Mouse (Mus musculus): ENCODE results near the gene Nfic.

Nfic gene

DNA sequence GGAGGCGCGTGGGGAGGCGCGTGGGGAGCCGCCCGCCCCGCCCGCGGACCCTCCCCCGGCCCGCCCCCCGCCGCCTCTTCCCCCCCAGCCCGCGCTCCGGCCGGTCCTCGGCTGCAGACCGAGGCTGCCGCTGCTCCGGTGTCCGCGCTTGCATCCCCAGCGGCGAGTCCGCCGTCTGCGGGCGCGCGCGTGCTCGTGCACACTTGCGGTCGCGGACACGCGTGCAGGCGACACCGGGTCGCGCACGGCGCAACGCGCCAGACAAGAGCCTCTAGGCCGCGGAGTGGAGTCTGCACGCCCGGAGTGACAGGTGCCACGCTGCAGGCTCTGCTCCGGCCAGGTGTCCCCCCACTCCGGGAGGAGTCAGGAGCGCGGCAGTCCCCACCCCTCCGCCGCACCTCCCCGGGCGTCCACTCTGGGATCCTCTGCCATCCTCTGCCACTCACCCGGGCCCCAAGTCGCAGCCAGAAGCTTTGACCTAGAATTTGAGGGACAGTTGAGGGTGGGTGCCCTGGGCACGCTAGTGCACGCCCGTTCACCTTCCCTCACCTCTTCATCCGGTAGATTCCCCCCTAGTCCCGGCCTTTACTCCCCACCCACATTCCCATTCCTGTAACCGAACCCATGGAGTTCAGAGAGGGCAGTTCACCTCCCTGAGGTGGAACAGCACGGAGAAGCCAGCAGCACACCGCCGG, 24.5 kb downstream of the Nfic start:
- DNase-seq (ENCODE audit: extremely low spot score, low read depth, low spot score), result no peak

DNA sequence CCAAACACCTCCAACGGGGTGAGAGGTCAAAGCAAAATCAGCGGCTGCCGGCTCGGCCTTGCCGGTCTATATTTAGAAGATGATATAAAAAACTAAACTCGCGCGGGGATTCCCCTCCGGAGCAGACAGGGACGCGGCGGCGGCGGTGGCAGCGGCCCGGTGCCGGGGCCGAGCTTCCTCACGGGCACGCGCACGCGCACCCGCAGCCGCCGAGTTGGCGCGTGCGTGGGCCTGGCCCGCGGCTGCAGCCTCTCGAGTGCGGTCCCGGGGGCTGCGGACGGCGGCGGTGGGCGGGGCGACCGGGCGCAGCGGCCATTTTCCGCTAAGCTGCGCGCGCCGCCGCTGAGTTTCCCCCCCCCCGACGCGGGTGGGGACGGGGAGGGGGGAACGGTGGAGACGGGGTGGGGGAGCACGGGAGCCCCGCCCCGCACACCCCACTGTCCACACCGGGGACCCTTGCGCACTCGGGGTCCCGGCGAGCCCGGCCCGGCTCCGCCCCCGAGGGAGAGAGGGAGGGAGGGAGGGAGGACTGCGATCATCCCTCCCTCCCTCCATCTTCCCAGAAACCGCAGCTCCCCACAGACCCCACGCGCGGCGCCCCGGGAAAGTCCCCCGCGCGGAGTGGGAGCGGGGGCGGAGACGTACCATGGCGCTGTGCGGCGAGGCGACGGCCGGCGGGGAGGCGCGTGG, 25.1 kb downstream of the Nfic start:
- DNase-seq (ENCODE audit: extremely low spot score, low read depth, low spot score), result no peak

DNA sequence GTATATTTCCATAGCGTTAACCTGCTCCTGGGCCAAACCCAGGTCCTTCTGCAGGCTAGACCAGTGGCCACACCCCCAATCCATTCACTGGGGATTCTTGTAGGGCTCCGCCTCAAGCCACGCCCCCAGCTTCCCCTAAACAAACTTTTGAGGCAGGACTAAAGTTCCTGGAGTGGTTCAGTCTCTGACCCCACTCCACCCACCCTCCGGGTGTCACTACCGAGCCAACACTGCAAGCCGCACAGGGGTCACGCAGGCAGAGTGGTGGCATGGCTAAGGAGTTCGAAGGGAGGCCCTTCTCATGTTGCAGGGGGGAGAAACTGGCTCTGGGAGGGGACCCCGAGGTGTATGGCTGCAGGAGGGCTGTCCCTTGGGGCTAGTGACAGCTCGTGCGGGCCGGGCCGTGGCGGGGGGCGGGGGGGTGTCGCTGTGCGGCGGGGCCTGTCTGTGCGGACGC, 25.8 kb downstream of the Nfic start:
- no peak for DNase-seq (ENCODE audit: extremely low spot score, low read depth, low spot score)

DNA sequence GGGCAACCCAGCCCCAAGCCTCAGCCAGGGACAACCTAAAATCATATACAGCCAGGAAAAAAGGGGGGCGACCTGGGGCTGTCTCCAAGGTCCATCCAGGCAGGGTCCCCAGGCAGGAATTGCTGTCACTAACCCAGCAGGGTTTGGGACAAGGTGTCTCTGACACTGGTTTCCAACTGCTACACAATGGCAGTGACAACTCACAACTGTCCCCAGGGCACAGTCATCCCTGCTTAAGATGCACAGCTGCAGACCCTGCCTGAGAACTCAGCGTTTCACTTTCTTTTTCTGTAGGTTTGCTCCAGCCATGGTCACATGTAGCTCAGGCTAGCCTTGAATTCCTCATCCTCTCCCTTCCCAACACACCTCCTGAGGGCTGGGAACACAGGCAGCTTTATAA, 26.3 kb downstream of the Nfic start:
- no peak for DNase-seq (ENCODE audit: extremely low spot score, low read depth, low spot score)

DNA sequence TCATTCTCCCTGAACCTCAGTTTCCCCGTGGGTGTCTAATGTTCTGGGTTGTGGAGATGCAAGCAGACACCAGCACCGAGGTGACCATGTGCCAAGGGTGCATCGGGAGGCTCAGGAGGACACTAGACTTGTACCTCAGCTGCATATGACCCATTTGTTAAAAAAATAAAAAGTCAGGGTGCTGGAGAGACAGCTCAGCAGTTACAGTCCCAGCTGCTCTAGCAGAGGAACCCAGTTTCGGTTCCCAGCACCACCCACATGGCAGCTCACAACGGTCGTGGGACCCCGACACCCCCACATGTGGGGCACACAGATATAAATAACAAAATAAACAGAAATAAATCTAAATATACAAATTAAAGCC, 26.9 kb downstream of the Nfic start:
- DNase-seq (ENCODE audit: extremely low spot score, low read depth, low spot score), result no peak

DNA sequence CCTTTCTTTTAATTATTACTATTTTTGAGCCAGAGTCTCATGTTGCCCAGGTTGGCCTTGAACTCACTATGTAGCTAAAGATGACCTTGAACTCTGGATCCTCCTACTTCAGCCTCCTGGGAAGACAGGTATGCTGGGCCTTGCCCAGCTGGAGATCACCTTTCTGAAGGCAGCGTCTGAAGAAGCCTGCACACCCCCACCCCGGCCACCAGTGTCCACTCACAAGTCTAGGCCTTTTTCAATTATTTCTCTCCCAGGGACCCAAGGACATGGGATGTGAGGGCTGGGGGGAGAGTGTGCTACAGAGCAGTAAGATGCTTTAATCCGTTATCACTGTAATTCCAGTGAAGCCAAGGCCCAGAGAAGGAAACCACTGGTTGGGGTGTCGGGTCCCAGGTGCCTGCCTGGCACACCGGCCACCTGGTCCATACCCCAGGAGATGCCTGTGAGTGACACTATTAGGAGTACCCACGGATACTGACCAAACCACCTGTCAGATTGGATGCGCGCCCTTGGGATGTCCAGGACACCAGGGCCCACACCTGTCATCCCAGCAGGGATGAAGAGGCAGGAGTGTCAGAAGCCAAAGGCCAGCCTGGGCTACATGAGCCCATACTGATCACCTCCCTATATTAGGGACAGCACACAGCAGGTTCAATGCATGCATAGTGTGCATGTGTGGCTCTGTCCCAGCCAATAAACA, 27.5 kb downstream of the Nfic start:
- no peak for DNase-seq (ENCODE audit: extremely low spot score, low read depth, low spot score)

DNA sequence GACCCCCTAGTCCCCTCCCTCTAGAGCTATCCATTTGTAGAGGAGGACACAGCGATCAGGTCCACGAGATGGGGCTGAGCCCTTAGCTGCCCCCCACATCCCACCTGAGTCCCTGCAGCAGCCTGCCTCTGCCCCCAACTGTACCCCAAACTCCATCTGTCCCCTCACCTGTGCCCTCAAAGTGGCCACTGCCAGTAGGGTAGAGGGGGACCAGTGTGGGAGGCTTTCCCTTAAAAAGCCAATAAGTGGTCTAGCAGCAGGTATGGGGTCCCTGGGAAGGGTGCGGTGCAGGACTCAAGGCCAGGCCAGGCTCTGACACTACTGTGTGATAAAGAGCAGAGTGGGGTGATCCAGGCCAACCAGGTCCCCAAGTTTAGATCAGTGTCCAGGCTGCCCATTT, 28.1 kb downstream of the Nfic start:
- no peak for DNase-seq (ENCODE audit: extremely low spot score, low read depth, low spot score)

DNA sequence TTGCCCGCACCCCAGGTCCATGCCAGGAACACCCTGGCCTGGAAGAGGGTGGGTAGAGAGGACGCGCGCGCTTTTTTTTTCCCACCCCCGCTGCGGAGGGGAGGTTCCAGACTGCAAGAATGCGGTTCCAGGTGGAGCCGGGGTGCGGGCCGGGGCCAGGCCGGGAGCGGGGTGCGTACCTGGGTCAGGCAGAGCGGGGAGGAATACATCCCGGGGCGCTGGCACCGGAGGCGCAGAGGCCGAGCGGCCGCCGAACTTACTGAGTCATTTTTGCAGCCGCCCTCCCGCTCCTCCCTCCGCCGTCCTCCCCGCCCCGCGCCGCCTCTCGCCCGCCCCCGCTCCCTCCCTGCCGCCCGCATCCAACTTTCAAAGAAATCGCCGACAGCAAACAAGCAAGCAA, 28.5 kb downstream of the Nfic start:
- no peak for DNase-seq (ENCODE audit: extremely low spot score, low read depth, low spot score)

DNA sequence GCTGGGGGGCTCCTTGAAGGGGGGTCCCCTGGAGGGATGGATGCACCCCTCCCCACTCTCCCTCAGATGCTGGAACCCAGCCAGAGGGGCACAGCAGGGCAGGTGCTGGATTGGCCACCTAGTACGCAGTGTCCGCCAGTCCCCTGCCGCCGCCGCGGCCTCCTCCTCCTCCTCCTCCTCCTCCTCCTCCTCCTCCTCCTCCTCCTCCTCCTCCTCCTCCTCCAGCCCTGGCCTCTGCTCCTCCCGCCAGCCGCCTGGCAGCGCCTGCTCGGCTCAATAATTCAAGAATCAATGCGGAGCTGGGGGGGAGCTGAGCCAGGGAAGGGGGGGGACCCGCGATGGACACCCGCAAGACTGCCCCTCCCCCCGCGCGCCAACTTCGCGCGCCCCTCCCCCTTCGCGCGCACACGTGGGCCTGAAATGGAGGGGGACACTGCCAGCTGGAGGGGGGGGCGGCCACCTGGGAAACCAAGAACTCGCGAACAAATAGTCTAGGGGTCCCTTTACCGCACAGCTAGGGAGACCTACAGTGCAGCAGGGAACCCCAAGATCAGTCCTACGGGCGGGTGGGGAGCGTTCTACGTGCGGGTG, 29.3 kb downstream of the Nfic start:
- no peak for DNase-seq (ENCODE audit: extremely low spot score, low read depth, low spot score)

DNA sequence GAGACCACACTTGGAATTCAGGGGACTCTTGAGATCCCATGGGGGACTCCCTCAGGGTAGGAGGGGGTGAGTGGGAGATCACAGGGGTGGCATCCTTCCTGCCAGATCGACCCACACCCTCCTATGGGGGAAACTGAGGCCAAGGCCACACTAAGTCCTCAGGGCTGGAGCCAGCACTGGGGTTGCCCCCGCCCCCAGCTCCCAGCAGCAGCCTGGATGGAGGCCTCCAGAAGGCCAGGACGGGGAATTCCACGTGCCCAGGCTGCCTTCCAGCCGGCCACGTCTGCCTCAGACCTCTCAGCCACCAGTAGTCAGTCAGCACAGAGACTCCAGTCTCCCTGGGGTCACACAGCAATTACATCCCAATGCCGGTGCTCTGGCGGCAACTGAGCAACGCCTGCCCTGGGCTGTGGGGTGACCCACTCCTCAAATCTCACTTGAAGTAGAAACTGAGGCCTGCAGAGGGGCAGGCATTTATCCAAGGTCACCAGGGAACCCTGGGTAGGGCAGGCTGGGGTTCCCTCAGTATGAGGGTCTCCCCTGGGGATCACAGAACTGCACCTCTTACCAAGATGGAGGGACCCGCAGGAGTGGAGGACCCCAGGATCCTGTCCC, 30.1 kb downstream of the Nfic start:
- DNase-seq (ENCODE audit: extremely low spot score, low read depth, low spot score), result no peak

DNA sequence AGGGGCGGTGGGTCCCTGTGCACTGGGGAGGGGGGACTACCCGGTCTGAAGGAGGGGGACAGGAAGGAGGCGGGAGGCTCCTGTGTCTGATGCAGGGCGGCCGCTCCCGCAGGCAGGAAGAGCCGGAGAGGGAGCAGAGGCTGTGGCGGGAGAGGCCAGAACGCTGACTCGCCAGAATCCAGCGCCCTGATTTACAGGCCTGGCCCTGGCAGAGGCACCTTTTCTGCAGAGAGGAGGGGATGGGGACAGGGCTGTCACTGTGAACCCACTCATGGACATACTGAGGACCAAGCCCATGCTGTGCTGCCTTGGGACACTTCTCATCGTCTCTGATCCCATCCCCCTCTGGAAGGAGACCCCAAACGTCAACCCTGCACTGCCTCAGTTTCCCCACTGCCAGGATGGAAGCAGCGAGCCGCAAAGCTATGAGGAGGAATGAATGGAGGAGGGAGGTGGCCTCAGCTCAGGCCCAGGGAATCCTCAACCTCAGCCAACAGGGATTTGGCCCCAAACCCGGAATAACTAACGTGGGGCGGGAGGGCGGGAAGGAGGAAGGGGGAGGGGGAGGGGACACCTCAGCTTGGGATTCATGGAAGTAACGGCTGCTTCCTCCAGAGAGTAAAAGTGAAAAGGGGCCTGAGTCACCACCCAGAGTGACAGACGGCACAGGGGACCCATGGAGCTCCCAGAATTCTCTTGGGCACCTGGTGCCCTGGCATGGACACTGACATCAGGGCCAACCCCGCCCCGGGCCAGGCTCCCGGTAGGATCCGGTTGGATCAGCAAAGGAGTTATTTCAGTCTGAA, 31.0 kb downstream of the Nfic start:
- no peak for DNase-seq (ENCODE audit: extremely low spot score, low read depth, low spot score)

DNA sequence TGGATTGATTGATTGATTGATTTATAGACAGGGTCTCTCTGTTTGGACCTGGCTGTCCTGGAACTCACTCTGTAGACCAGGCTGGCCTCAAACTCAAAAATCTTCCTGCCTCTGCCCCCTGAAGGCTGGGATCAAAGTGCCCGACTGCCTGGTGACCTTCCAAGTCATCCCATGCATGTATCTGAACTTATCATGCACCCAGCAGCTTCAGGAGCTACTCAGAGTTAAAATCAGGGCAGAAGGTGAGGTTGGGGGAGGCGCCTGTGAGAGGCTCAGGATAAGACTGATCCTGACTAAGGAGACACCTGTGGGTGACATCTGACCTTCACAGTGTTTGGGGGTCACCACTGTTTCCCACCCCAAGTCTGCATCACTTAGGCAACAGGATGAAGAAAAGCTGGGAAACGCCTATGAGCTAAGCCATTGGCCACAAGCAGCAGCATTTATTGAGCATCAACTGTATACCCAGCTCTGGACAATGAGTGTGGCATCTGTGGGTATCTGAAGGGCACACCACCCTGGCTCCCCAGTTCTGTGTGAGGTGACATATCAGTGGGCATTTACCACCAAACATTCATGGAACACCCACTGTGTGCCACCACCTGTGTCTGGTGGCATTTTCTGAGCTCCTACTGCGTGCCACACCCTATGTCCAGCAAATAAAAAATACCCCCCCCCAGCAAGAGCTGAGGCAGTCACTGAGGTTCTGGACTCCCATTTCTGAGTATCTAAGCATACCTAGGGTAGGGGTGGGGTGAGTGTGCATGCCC, 31.8 kb downstream of the Nfic start:
- no peak for DNase-seq (ENCODE audit: extremely low spot score, low read depth, low spot score)

DNA sequence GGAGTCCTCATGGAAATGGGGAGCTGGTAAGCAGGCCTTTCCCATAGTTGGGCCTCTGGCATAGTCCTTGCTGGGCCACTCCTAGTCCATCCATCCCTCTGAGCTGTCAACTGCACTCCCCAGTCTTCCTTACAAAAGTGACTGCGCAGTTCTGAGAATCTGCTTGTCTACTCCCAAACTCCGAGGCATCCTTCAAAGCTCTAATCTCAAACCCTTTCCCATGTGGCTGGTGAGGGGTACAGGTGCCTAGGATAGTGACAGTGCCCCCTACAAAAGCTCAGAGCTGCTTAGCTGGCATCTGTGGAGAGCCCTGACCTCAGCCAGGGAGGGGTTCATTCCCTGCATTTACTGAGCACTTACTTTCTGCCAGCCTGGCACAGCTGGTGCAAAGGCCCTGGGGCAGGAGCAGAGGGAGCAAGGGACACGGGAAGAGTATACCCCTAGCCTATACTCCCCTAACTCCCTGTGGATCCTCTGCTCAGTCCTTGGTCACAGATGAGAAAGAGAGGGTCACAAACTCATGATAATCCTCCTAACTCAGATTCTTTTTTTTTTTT, 32.7 kb downstream of the Nfic start:
- no peak for DNase-seq (ENCODE audit: extremely low spot score, low read depth, low spot score)

DNA sequence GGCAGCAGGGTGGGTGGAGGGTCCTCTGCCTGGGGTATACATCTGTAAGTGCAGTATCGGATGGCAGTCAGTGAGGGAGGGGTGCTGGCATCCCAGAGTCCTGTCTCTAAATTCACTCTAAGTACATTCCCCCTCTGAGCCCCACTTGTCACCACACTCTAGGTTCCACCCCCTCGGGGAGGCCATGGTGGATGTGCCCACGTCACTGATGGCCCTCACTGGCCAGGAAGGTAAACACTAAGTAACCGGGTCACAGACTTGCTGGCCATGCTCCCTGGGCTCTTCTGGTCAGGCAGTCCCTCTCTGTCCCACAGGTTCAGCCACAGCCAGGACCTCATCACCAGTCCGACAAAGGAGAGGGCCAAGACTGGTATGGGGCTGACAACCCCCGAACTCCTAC, 33.2 kb downstream of the Nfic start:
- DNase-seq (ENCODE audit: extremely low spot score, low read depth, low spot score), result no peak

DNA sequence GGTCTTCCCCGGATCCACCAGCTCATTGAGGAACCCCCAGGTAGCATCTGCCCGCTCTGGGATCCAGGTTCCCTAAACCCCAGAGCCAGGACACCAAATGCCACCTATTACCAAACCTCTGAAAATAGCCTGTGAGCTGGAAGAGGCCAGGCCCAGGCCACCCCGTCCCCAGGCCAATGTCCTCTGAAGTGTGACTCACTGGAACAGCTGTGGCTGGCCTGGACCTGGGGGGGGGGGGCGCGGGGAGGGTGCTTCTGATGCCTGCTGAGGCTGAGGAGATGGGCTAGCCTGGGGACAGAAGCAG, 33.7 kb downstream of the Nfic start:
- DNase-seq (ENCODE audit: extremely low spot score, low read depth, low spot score), result no peak

DNA sequence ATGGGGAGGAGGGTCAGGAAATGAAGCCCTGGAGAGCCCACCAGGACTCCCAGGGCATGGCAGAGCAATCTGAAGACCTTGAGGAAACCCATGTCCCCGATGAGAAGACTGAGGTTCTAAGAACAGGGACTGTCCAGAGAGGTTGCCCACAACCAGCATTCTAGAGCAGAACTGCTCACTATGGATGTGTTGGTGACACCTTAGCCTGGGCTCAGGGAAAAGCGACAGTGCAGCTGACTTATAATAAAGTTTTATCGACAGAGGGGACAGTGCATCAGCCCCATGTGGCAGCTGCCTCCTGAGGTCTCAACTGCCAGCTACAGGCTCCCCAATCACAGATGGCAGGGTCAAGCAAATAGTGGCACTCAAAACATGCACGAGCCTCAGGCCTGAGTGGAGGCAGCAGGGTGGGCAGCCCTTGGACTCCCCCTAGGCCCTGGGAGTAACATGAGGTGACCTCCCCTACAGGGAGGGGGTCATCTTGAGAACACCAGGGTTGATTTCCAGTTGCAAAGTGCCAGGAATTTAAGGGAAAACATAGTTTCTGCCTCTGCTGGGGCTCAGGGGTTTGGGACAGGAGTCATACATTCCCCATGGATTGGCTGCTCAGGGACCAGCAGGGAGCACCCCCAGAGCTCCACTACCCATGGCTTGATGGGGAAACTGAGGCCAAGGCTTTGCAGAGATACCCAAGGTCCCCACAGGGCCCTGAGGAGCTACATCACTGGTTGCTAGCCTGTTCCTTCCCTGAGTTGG, 34.2 kb downstream of the Nfic start:
- no peak for DNase-seq (ENCODE audit: extremely low spot score, low read depth, low spot score)

DNA sequence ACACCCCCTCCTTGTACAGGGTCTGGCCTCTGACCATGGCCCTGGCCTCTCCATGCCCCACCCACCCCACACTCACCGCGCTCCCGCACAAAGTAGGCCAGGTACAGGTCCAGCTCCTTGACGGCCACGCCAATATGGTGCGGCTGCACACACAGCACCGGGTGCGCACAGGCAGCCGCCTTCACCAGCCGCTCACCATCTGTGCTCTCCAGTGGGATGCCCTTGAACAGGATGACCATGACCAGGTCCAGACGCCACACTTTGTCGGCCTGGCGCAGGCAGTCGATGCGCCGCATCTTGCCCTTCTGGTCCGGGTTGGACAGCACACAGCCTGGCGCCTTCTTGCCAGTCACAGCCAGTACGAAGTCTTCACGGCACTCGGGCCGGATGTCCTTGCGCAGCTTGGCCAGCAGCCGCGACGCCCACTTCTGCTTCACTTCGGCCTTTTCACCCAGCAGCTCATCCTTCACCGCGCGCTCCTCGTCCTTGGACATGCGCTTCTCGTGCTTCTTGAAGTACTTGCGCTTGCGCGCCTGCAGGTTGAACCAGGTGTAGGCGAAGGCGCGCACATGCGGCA, 35.2 kb downstream of the Nfic start:
- no peak for DNase-seq (ENCODE audit: extremely low spot score, low read depth, low spot score)

DNA sequence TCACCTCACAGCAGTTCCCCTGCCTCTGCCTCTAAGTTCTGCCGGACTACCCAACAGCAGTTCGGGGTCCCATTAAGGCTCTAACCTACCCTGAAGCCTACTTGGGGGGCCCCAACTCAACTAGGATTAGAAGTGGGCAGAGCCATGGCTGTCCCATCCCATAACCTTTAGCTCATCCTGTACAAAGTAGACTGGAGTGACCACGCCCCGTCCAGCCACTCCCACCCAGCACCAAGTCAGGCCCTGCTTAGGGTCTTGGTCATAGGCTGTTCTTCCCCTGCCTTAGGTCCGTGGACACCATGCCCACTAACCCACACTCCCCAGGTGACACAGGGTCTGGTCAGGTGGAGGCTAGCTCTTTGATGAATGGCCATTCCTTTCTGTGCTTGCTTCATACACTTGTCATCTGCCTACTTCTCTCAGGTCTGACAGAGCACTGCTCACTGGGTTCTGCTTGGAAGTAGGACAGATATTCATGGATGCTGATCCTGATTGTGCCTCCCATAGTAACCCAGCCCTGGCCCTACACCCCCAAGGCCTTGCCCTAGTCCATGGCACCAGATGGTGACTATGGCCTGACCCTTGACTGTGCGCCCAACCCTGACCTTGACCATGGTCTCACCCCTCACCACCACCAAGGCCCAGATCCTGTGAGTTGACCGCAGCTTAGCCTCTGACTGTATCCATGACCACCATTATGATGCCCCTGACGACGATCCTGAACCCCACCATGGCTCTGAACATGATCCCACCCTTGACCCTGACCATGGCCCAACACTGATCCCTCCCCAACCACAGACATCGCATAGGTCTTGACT, 36.1 kb downstream of the Nfic start:
- DNase-seq (ENCODE audit: extremely low spot score, low read depth, low spot score), result no peak
